Mouse (Mus musculus) CH12.LX (cell line): Measurements from ENCODE around the gene Spink4. TPM values are rescaled to one million over a fixed set of nuclear protein-coding genes. Genes with fewer than 3 reads are reported as not detected.

Source experiments
- DNase-seq: peaks from one replicate; pipeline ENCODE4 v3.0.0-alpha.2; 2013; ENCODE audit errors: extremely low read depth
- H3K27ac ChIP-seq: 2 replicates; pipeline ENCODE4 v1.5.1; 2012; ENCODE audit warnings: low read depth, mild to moderate bottlenecking, control low read depth, moderate library complexity; ENCODE audit not compliant: insufficient read depth
- H3K27me3 ChIP-seq: replicated peaks from 2 replicates; pipeline ENCODE3; 2012; ENCODE audit warnings: inconsistent platforms
- H3K36me3 ChIP-seq, 2 experiments: replicated peaks in 1 of 2; 2 replicates each; pipeline versions ENCODE3 to v1.6.1; 2012; ENCODE audit warnings: inconsistent platforms in 1 of 2, low read length in 1 of 2, mild to moderate bottlenecking in 1 of 2, mixed read lengths in 1 of 2, moderate library complexity in 1 of 2; ENCODE audit not compliant: control insufficient read depth in 1 of 2, insufficient read depth in 1 of 2
- H3K4me1 ChIP-seq, 2 experiments: 2 replicates each; pipeline ENCODE4 v1.6.1; 2012; ENCODE audit warnings: inconsistent platforms in 1 of 2, moderate library complexity in 1 of 2; ENCODE audit not compliant: insufficient read depth in 2 of 2, control insufficient read depth in 1 of 2
- H3K4me2 ChIP-seq: 2 replicates; pipeline ENCODE4 v1.6.1; 2012; ENCODE audit warnings: low read depth, mild to moderate bottlenecking, control low read depth; ENCODE audit not compliant: poor library complexity, insufficient read depth, severe bottlenecking
- H3K4me3 ChIP-seq, 3 experiments: fragments of 150-350 bp in 1 of 3; sonication (generic) in 1 of 3; replicated peaks in 1 of 3; 2 replicates each; pipeline versions ENCODE3 to v1.5.1; 2011 to 2012; ENCODE audit warnings: low read depth in 2 of 3, low read length in 2 of 3, mild to moderate bottlenecking in 2 of 3, moderate library complexity in 2 of 3, control low read depth in 1 of 3, improper control_type of control experiment in 1 of 3, inconsistent platforms in 1 of 3, mixed read lengths in 1 of 3; ENCODE audit not compliant: poor library complexity in 1 of 3
- H3K79me2 ChIP-seq: replicated peaks from 2 replicates; pipeline ENCODE4 v1.6.1; 2012; ENCODE audit warnings: mild to moderate bottlenecking, moderate library complexity; ENCODE audit not compliant: control insufficient read depth, poor library complexity, insufficient read depth, severe bottlenecking; ENCODE audit errors: extremely low read depth
- H3K9ac ChIP-seq: 2 replicates; pipeline ENCODE4 v1.6.1; 2012; ENCODE audit warnings: low read depth, mild to moderate bottlenecking, control low read depth, moderate library complexity; ENCODE audit not compliant: insufficient read depth
- H3K9me3 ChIP-seq: replicated peaks from 2 replicates; pipeline ENCODE3; 2012; ENCODE audit warnings: low read length, inconsistent platforms, mixed read lengths
- ELF1 ChIP-seq: IDR thresholded peaks from 2 replicates; pipeline ENCODE4 v1.6.1; 2014; ENCODE audit warnings: low read depth, mild to moderate bottlenecking, inconsistent platforms, low read length, improper control_type of control experiment
- IRF4 ChIP-seq: IDR thresholded peaks from 2 replicates; pipeline ENCODE4 v1.6.1; 2014; ENCODE audit warnings: low read depth, mild to moderate bottlenecking, inconsistent platforms, low read length, improper control_type of control experiment
- KAT2A ChIP-seq: IDR thresholded peaks from 2 replicates; pipeline ENCODE4 v1.6.1; 2012; ENCODE audit warnings: low read length, improper control_type of control experiment, inconsistent platforms; ENCODE audit not compliant: insufficient replicate concordance
- MAZ ChIP-seq: IDR thresholded peaks from 2 replicates; pipeline ENCODE4 v1.6.1; 2012; ENCODE audit warnings: low read depth, mild to moderate bottlenecking, inconsistent platforms, low read length, improper control_type of control experiment, moderate library complexity
- POLR2AphosphoS2 ChIP-seq: IDR thresholded peaks from 2 replicates; pipeline ENCODE4 v1.6.1; 2011; ENCODE audit warnings: low read depth, low read length, improper control_type of control experiment
- USF2 ChIP-seq: conservative IDR thresholded peaks from 2 replicates; pipeline ENCODE4 v1.6.1; 2011; ENCODE audit warnings: low read depth, low read length, improper control_type of control experiment
- ZKSCAN1 ChIP-seq: IDR thresholded peaks from 2 replicates; pipeline ENCODE4 v1.6.1; 2012; ENCODE audit warnings: low read depth, inconsistent platforms, low read length, improper control_type of control experiment, borderline replicate concordance
- dilution Hi-C: fragments of 300-500 bp; cut with MboI; formaldehyde crosslinking; loops from 2 replicates; pipeline ENCODE4 v1.14.3; 2020; ENCODE audit warnings: low sequenced_read_pairs; ENCODE audit not compliant: extremely low pct_unique_long_range_greater_than_20kb, extremely low pct_ligation_motif_present
- in situ Hi-C: fragments of 300-500 bp; cut with MboI; formaldehyde crosslinking; loops from 3 replicates; pipeline ENCODE4 v1.14.3; 2019; ENCODE audit warnings: low sequenced_read_pairs, low pct_ligation_motif_present, low pct_unique_long_range_greater_than_20kb, mixed read lengths
- polyA plus RNA-seq: library from polyadenylated mRNA; unstranded; fragments of >175 nt; gene quantifications from 2 replicates; pipeline ENCODE4 v1.2.1, GENCODE M21; 2012; ENCODE audit warnings: low read depth; ENCODE audit not compliant: insufficient read length
- total RNA-seq, 2 experiments: library from RNA; depleted of rRNA; stranded (reverse); fragments of 300-350 nt in 1 of 2; fragments of >200 nt in 1 of 2; gene quantifications; 2 replicates each; pipeline ENCODE4 v1.2.3; 2012 to 2014

Gene Spink4
- total and polyA plus RNA-seq, 3 experiments, result not detected

DNA sequence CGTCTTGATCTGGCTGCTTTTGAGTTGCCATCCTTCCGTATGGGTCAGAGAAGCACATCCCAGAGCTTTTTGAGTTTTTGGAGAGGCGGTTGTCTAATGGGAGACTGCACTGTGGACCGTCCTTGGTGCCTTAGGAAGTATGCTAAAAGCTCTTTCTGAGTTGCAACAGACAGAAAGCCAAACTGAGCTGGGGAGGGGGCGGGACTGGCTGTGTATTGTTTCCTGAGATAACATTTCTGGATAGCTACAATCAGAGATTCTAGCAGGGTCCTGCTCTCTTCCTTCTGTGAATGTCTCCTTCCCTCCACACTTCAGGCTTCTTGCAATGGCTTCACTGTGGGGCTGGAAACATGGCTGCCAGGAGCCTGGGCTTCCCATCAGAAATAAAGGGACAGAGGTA lies 42.3 kb upstream of the Spink4 start:
- TF ChIP-seq ZKSCAN1 (no peak), KAT2A (no peak)
- peaks cover 9 to 51% of the 10 kb centered on the region in 2 experiments for H3K4me1 ChIP-seq
- H3K4me2 ChIP-seq, result no peak overlapping the region
- no peak for DNase-seq
- H3K79me2 ChIP-seq, result no peaks in the 10 kb centered on the region
- H3K9me3 ChIP-seq, result no peaks in the 10 kb centered on the region
- dilution Hi-C loops (no loop called here), in situ Hi-C loops (no loop called here)
- no peaks in the 10 kb centered on the region for H3K36me3 ChIP-seq
- H3K27ac ChIP-seq, result no peak overlapping the region
- H3K27me3 ChIP-seq, result no peaks in the 10 kb centered on the region
- H3K9ac ChIP-seq, result no peak overlapping the region
- H3K4me3 ChIP-seq, result no peak overlapping the region

DNA sequence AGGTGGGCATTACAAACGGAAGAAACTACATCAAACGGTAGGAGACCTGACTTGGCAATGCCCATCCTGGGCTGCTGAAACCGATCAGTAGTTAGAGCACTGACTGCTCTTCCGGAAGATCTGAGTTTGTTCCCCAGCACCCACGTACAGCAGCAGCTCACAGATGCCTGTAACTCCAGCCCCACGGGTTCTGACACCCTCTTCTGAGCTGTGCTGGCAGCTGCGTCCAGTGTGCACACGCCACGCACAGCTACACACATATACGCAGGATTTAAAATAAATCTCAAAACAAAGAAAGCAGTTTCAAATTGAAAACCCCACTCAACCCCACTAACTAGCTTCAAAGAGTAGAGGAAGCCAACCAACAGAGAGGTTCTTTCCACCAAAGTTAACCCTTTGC lies 36.7 kb upstream of the Spink4 start:
- in situ Hi-C loops (no loop called here), dilution Hi-C loops (no loop called here)
- H3K36me3 ChIP-seq, result no peaks in the 10 kb centered on the region
- H3K9me3 ChIP-seq, result no peaks in the 10 kb centered on the region
- H3K4me1 ChIP-seq, result peaks cover 3 to 17% of the 10 kb centered on the region in 2 experiments; a peak in 2 of 4 replicates
- H3K9ac ChIP-seq, result no peak overlapping the region
- no peaks in the 10 kb centered on the region for H3K79me2 ChIP-seq
- no peaks in the 10 kb centered on the region for H3K27me3 ChIP-seq
- TF ChIP-seq MAZ (no peak), USF2 (no peak), ELF1 (no peak), IRF4 (no peak), ZKSCAN1 (no peak)
- no peak overlapping the region for H3K4me3 ChIP-seq
- no peak overlapping the region for H3K4me2 ChIP-seq
- DNase-seq, result no peak
- no peak overlapping the region for H3K27ac ChIP-seq

- no peak for DNase-seq
- no peaks in the 10 kb centered on the region for H3K36me3 ChIP-seq
- H3K27ac ChIP-seq, result no peak overlapping the region
- TF ChIP-seq POLR2AphosphoS2, result no peak
- no peaks in the 10 kb centered on the region for H3K79me2 ChIP-seq
- in situ Hi-C loops, result no loop called here
- no peak overlapping the region for H3K9ac ChIP-seq
- peaks cover 3 to 17% of the 10 kb centered on the region in 2 experiments; a peak in 2 of 4 replicates for H3K4me1 ChIP-seq
- H3K9me3 ChIP-seq, result no peaks in the 10 kb centered on the region
- H3K4me3 ChIP-seq, result no peak overlapping the region
- dilution Hi-C loops, result no loop called here
- H3K4me2 ChIP-seq, result no peak overlapping the region
- no peaks in the 10 kb centered on the region for H3K27me3 ChIP-seq
Observed at GRCm38 (mm10) chr4:40884282-40885165, 35.3 kb upstream of the Spink4 start.
